ENCODE assay signal across 11 mouse cellular contexts in genomic region chr8:121632401-121632800, GRCm38 (mm10). TPM values are rescaled to one million over a fixed set of nuclear protein-coding genes. Genes with fewer than 3 reads are reported as not detected.
A peak's percentile ranks its signal among the peaks of the same experiment; 100 is the strongest.
DNase-seq lines count a peak whose midpoint lies in the region; ATAC-seq and TF ChIP-seq lines count a peak whose summit lies in the region.
"Had no signal": no experiment of that assay in that cellular context is flagged by ENCODE, and none has a peak within 500 bp of the region (broad histone marks: within the 10 kb centered on the region; RNA-seq: fewer than 3 reads in every experiment).

No protein-coding gene starts in this region.

- TF ChIP-seq CTCF in cerebellum, adult 2 months (IDR thresholded peaks at IDR 0.05; ENCODE audit: borderline replicate concordance, insufficient read depth, low read depth, low read length): no peak
- no peak for TF ChIP-seq CTCF in lung, postnatal 0 days (IDR thresholded peaks at IDR 0.05)
- no peak for TF ChIP-seq CTCF in lung, adult 2 months (IDR thresholded peaks at IDR 0.05; ENCODE audit: insufficient read depth, low read length)
- TF ChIP-seq CTCF in liver, postnatal 0 days (IDR thresholded peaks at IDR 0.05; ENCODE audit: low read depth): no peak

- H3K27me3 ChIP-seq in cerebellum, adult 2 months (ENCODE audit: control insufficient read depth, insufficient read depth, low read length): no peaks in the 10 kb centered on the region
- H3K27me3 ChIP-seq in hindbrain, embryonic 13.5 days: no peaks in the 10 kb centered on the region
- H3K27me3 ChIP-seq in hindbrain, embryonic 16.5 days (replicated peaks; ENCODE audit: control insufficient read depth, insufficient read depth, low read length): no peaks in the 10 kb centered on the region
- H3K27me3 ChIP-seq in lung, postnatal 0 days (replicated peaks; ENCODE audit: insufficient read depth, low read length): no peaks in the 10 kb centered on the region
- no peaks in the 10 kb centered on the region for H3K27me3 ChIP-seq in liver, postnatal 0 days (ENCODE audit: insufficient read depth, low read length)
- H3K27me3 ChIP-seq: limb, embryonic 12.5 days had no signal

- H3K4me2 ChIP-seq in hindbrain, embryonic 13.5 days: no peak overlapping the region
- H3K4me2 ChIP-seq in hindbrain, embryonic 16.5 days (ENCODE audit: low read length): no peak overlapping the region
- H3K4me2 ChIP-seq in lung, postnatal 0 days (replicated peaks; ENCODE audit: low read depth, low read length): no peak overlapping the region
- no peak overlapping the region for H3K4me2 ChIP-seq in liver, postnatal 0 days (ENCODE audit: low read depth, low read length)
- H3K4me2 ChIP-seq: limb, embryonic 12.5 days had no signal

- TF ChIP-seq EP300 in lung, postnatal 0 days (IDR thresholded peaks at IDR 0.05): no peak
- no peak for TF ChIP-seq EP300 in liver, postnatal 0 days (IDR thresholded peaks at IDR 0.05; ENCODE audit: low read depth)

- peak overlapping the region; percentile 26 for H3K27ac ChIP-seq in cerebellum, adult 2 months (ENCODE audit: insufficient read depth, low read length)
- peak overlapping the region; percentile 12; the same call in 1 of the 2 replicates for H3K27ac ChIP-seq in hindbrain, embryonic 13.5 days
- no peak overlapping the region for H3K27ac ChIP-seq in hindbrain, embryonic 16.5 days (ENCODE audit: low read depth, low read length)
- H3K27ac ChIP-seq in lung, postnatal 0 days (ENCODE audit: low read length): peak overlapping the region; percentile 57; the same call in 1 of the 2 replicates
- 0 out of 2 replicates have a peak overlapping the region, but pooled peaks have one; percentile 44 for H3K27ac ChIP-seq in liver, postnatal 0 days (ENCODE audit: low read depth)
- H3K27ac ChIP-seq: limb, embryonic 12.5 days had no signal

- H3K4me1 ChIP-seq in cerebellum, adult 2 months (ENCODE audit: control insufficient read depth, insufficient read depth, low read length): peaks cover 56% of the 10 kb centered on the region
- peaks cover 39% of the 10 kb centered on the region for H3K4me1 ChIP-seq in hindbrain, embryonic 13.5 days (replicated peaks)
- H3K4me1 ChIP-seq in hindbrain, embryonic 16.5 days (ENCODE audit: control insufficient read depth, insufficient read depth, low read depth, low read length): peaks cover 17% of the 10 kb centered on the region
- H3K4me1 ChIP-seq in lung, postnatal 0 days (ENCODE audit: insufficient read depth, low read depth, low read length): peaks cover 21% of the 10 kb centered on the region; the same call in 1 of the 2 replicates
- peaks cover 33% of the 10 kb centered on the region for H3K4me1 ChIP-seq in lung, adult 2 months (ENCODE audit: control insufficient read depth, insufficient read depth, low read length)
- H3K4me1 ChIP-seq in liver, postnatal 0 days (ENCODE audit: insufficient read depth): peaks cover 10% of the 10 kb centered on the region; the same call in 1 of the 2 replicates

- DNase-seq in cerebellum, adult 2 months: peak; percentile 54 to 66
- no peak for DNase-seq in cerebellum, adult 11 months
- DNase-seq in lung, postnatal 0 days (ENCODE audit: low spot score): no peak
- no peak for DNase-seq in lung, adult 2 months
- no peak for DNase-seq in liver, postnatal 0 days
- no peak for DNase-seq in embryo, embryonic 9.5 days (ENCODE audit: extremely low spot score)

- WGBS in cerebellum, adult 2 months: 34% methylated on average over 5 of the region's 5 CpGs
- WGBS in hindbrain, embryonic 13.5 days: 87% methylated on average over 5 of the region's 5 CpGs
- WGBS in hindbrain, embryonic 16.5 days: 76% methylated on average over 5 of the region's 5 CpGs
- 65% methylated on average over 5 of the region's 5 CpGs for WGBS in lung, postnatal 0 days
- 59% methylated on average over 5 of the region's 5 CpGs for WGBS in lung, adult 2 months
- WGBS in liver, postnatal 0 days (ENCODE audit: insufficient replicate concordance): 68% methylated on average over 5 of the region's 5 CpGs

- TF ChIP-seq POLR2A in cerebellum, adult 2 months (IDR thresholded peaks at IDR 0.05; ENCODE audit: borderline replicate concordance, insufficient read depth, low read length): no peak
- no peak for TF ChIP-seq POLR2A in lung, adult 2 months (IDR thresholded peaks at IDR 0.05; ENCODE audit: borderline replicate concordance, extremely low read depth, low read depth, low read length)

- no peak for ATAC-seq in hindbrain, embryonic 13.5 days (ENCODE audit: low FRiP score)
- ATAC-seq in hindbrain, embryonic 16.5 days: no peak
- no peak for ATAC-seq in lung, postnatal 0 days
- no peak for ATAC-seq in liver, postnatal 0 days
- ATAC-seq: inflammation-experienced regulatory T-cells, adult 6 months had no signal

- no peaks in the 10 kb centered on the region for H3K9me3 ChIP-seq in hindbrain, embryonic 13.5 days
- no peaks in the 10 kb centered on the region for H3K9me3 ChIP-seq in hindbrain, embryonic 16.5 days (ENCODE audit: control insufficient read depth, low read length)
- H3K9me3 ChIP-seq in lung, postnatal 0 days (ENCODE audit: low read length): no peaks in the 10 kb centered on the region
- no peaks in the 10 kb centered on the region for H3K9me3 ChIP-seq in liver, postnatal 0 days (ENCODE audit: low read length)
- H3K9me3 ChIP-seq: limb, embryonic 12.5 days had no signal

- H3K9ac ChIP-seq in hindbrain, embryonic 13.5 days: no peak overlapping the region; the same call in 1 of the 2 replicates
- no peak overlapping the region for H3K9ac ChIP-seq in hindbrain, embryonic 16.5 days (ENCODE audit: low read depth, low read length)
- H3K9ac ChIP-seq in lung, postnatal 0 days (replicated peaks; ENCODE audit: low read depth): no peak overlapping the region
- no peak overlapping the region for H3K9ac ChIP-seq in liver, postnatal 0 days (replicated peaks)
- H3K9ac ChIP-seq: limb, embryonic 12.5 days had no signal

- H3K36me3 ChIP-seq in hindbrain, embryonic 13.5 days: peaks cover 13% of the 10 kb centered on the region
- peaks cover 8% of the 10 kb centered on the region for H3K36me3 ChIP-seq in hindbrain, embryonic 16.5 days (ENCODE audit: control insufficient read depth, insufficient read depth, low read length)
- H3K36me3 ChIP-seq in lung, postnatal 0 days (ENCODE audit: insufficient read depth, low read length): 0 out of 2 replicates have a peak, but pooled peaks cover 8% of the 10 kb centered on the region
- no peaks in the 10 kb centered on the region; the same call in 1 of the 2 replicates for H3K36me3 ChIP-seq in liver, postnatal 0 days (replicated peaks; ENCODE audit: insufficient read depth, low read length)
- H3K36me3 ChIP-seq: G1E had no signal

- no peak overlapping the region for H3K4me3 ChIP-seq in cerebellum, adult 2 months (replicated peaks; ENCODE audit: insufficient read depth, low read depth, low read length)
- no peak overlapping the region for H3K4me3 ChIP-seq in hindbrain, embryonic 13.5 days
- H3K4me3 ChIP-seq in hindbrain, embryonic 16.5 days (ENCODE audit: low read length): no peak overlapping the region
- no peak overlapping the region for H3K4me3 ChIP-seq in lung, postnatal 0 days (ENCODE audit: low read depth, low read length)
- no peak overlapping the region for H3K4me3 ChIP-seq in lung, adult 2 months (replicated peaks; ENCODE audit: extremely low read depth, low read depth, low read length)
- H3K4me3 ChIP-seq in liver, postnatal 0 days (ENCODE audit: low read depth, low read length): no peak overlapping the region
- H3K4me3 ChIP-seq: limb, embryonic 12.5 days had no signal

RNA-seq across cellular contexts. Expression of gene Zcchc14, which starts 20.3 kb away (rescaled TPM):
- 37.0 and 41.0 TPM in 2 replicates for polyA plus RNA-seq in cerebellum, adult 2 months (2012; rRNA removed)
- 27.5 and 28.3 TPM in 2 replicates for polyA plus RNA-seq in hindbrain, embryonic 13.5 days (2015; fragmentation: Nextera tagmentation; extraction: Ambion mirVana)
- 19.3 and 20.9 TPM in 2 replicates for polyA plus RNA-seq in hindbrain, embryonic 16.5 days (2015; fragmentation: Nextera tagmentation; extraction: Ambion mirVana)
- 11.1 and 14.7 TPM in 2 replicates for polyA plus RNA-seq in lung, postnatal 0 days (2015; fragmentation: Nextera tagmentation; extraction: Ambion mirVana)
- polyA plus RNA-seq in lung, adult 2 months (2012; rRNA removed): 40.8 and 50.9 TPM in 2 replicates
- 1.9 and 2.3 TPM in 2 replicates for polyA plus RNA-seq in liver, postnatal 0 days (2015; fragmentation: Nextera tagmentation; extraction: Ambion mirVana)
- polyA plus RNA-seq: G1E had no signal

RNA-seq across cellular contexts. Expression of gene Map1lc3b, which starts 42.2 kb away (rescaled TPM):
- 138 and 154 TPM in 2 replicates for polyA plus RNA-seq in cerebellum, adult 2 months (2012; rRNA removed)
- 372 and 374 TPM in 2 replicates for polyA plus RNA-seq in hindbrain, embryonic 13.5 days (2015; fragmentation: Nextera tagmentation; extraction: Ambion mirVana)
- 355 and 365 TPM in 2 replicates for polyA plus RNA-seq in hindbrain, embryonic 16.5 days (2015; fragmentation: Nextera tagmentation; extraction: Ambion mirVana)
- 411 and 449 TPM in 2 replicates for polyA plus RNA-seq in lung, postnatal 0 days (2015; fragmentation: Nextera tagmentation; extraction: Ambion mirVana)
- 106 and 140 TPM in 2 replicates for polyA plus RNA-seq in lung, adult 2 months (2012; rRNA removed)
- polyA plus RNA-seq in liver, postnatal 0 days (2015; fragmentation: Nextera tagmentation; extraction: Ambion mirVana): 205 and 222 TPM in 2 replicates

RNA-seq across cellular contexts. Expression of gene Fbxo31, which starts 53.8 kb away (rescaled TPM):
- polyA plus RNA-seq in cerebellum, adult 2 months (2012; rRNA removed): 64.2 and 67.9 TPM in 2 replicates
- polyA plus RNA-seq in hindbrain, embryonic 13.5 days (2015; fragmentation: Nextera tagmentation; extraction: Ambion mirVana): 24.4 and 26.8 TPM in 2 replicates
- 37.0 and 37.5 TPM in 2 replicates for polyA plus RNA-seq in hindbrain, embryonic 16.5 days (2015; fragmentation: Nextera tagmentation; extraction: Ambion mirVana)
- polyA plus RNA-seq in lung, postnatal 0 days (2015; fragmentation: Nextera tagmentation; extraction: Ambion mirVana): 12.1 and 13.9 TPM in 2 replicates
- polyA plus RNA-seq in lung, adult 2 months (2012; rRNA removed): 48.2 and 49.9 TPM in 2 replicates
- 12.3 and 13.9 TPM in 2 replicates for polyA plus RNA-seq in liver, postnatal 0 days (2015; fragmentation: Nextera tagmentation; extraction: Ambion mirVana)

Comparison
In these comparisons a context has a peak if more than half of its experiments do, and no peak if none do; other contexts are left out.
1. DNase-seq: peak in cerebellum, adult 2 months (2 of 2); none in cerebellum, adult 11 months (single experiment), lung, postnatal 0 days (single experiment), lung, adult 2 months (single experiment), liver, postnatal 0 days (single experiment) and embryo, embryonic 9.5 days (single experiment).